Mouse (Mus musculus) hindbrain, embryonic 11.5 days (tissue): ENCODE results near the gene Abce1. TPM values are rescaled to one million over a fixed set of nuclear protein-coding genes. Genes with fewer than 3 reads are reported as not detected.

Experiments used
- ATAC-seq: fragments of 200-750 bp; cut with Nextera tagmentation; 2 replicates; pipeline ENCODE4 v1.8.0; 2017; ENCODE audit warnings: mild to moderate bottlenecking, moderate TSS enrichment, moderate library complexity; ENCODE audit not compliant: low FRiP score
- DNase-seq: peaks from one replicate; pipeline ENCODE4 v3.0.0-alpha.2; 2015; ENCODE audit warnings: low spot score
- H3K27ac ChIP-seq: fragments of 300-500 bp; sonication (generic); 2 replicates; pipeline ENCODE4 v1.5.1; 2014; ENCODE audit warnings: mild to moderate bottlenecking, low read depth, low read length
- H3K27me3 ChIP-seq: fragments of 300-500 bp; sonication (generic); 2 replicates; pipeline ENCODE4 v1.6.1; 2014; ENCODE audit warnings: mild to moderate bottlenecking, low read length, moderate library complexity, mixed read lengths; ENCODE audit not compliant: control insufficient read depth, insufficient read depth
- H3K36me3 ChIP-seq: fragments of 300-500 bp; sonication (generic); 2 replicates; pipeline ENCODE4 v1.6.1; 2014; ENCODE audit warnings: mild to moderate bottlenecking, low read length, moderate library complexity, mixed read lengths; ENCODE audit not compliant: control insufficient read depth, insufficient read depth
- H3K4me1 ChIP-seq: fragments of 300-500 bp; sonication (generic); replicated peaks from 2 replicates; pipeline ENCODE4 v1.6.1; 2014; ENCODE audit warnings: low read length, mixed read lengths; ENCODE audit not compliant: control insufficient read depth, insufficient read depth
- H3K4me2 ChIP-seq: fragments of 300-500 bp; sonication (generic); replicated peaks from 2 replicates; pipeline ENCODE4 v1.6.1; 2014; ENCODE audit warnings: mild to moderate bottlenecking, low read depth, low read length
- H3K4me3 ChIP-seq: fragments of 300-500 bp; sonication (generic); 2 replicates; pipeline ENCODE4 v1.5.1; 2014; ENCODE audit warnings: low read depth, low read length
- H3K9ac ChIP-seq: fragments of 300-500 bp; sonication (generic); 2 replicates; pipeline ENCODE4 v1.6.1; 2014; ENCODE audit warnings: low read depth, low read length
- H3K9me3 ChIP-seq: fragments of 300-500 bp; sonication (generic); 2 replicates; pipeline ENCODE4 v1.6.1; 2016; ENCODE audit warnings: low read length; ENCODE audit not compliant: control insufficient read depth
- WGBS: fragments of 180-500 bp; shearing (Covaris S2); extraction: QIAGEN DNeasy Blood & Tissue Kit; methylation state at CpG from one replicate; pipeline ENCODE4 v1.1.7; 2014; 5-methylcytosine and 5-hydroxymethylcytosine counted together
- polyA plus RNA-seq: library from polyadenylated mRNA; unstranded; fragments of >200 nt; fragmentation: Nextera tagmentation; extraction: Ambion mirVana; gene quantifications from 2 replicates; pipeline ENCODE4 v1.2.1, GENCODE M21; 2014

The Abce1 gene
- polyA plus RNA-seq, 1 experiment from 2014 or later, result 129 TPM

DNA sequence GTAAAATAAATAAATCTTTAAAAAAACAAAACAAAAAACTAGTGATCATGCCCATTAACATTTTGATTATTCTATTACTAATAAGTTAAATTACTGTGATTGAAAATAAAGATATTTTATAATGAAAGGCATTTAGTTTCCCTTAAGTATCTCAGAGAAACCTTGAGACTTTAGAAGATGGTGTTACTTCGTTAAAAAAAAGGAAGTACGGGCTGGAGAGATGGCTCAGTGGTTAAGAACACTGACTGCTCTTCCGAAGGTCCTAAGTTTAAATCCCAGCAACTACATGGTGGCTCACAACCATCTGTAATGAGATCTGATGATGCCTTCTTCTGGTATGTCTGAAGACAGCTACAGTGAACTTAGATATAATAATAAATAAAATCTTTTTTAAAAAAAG is 74.3 kb downstream of the Abce1 start:
- WGBS, result 90% methylated on average over 3 of the region's 3 CpGs
- H3K9me3 ChIP-seq, result no peaks in the 10 kb centered on the region
- no peak overlapping the region for H3K27ac ChIP-seq
- no peak overlapping the region for H3K4me2 ChIP-seq
- no peak overlapping the region for H3K4me3 ChIP-seq
- H3K36me3 ChIP-seq, result no peaks in the 10 kb centered on the region
- no peaks in the 10 kb centered on the region; the same call in 1 of the 2 replicates for H3K4me1 ChIP-seq
- H3K9ac ChIP-seq, result no peak overlapping the region
- DNase-seq (no peak), ATAC-seq (no peak)
- no peaks in the 10 kb centered on the region for H3K27me3 ChIP-seq

DNA sequence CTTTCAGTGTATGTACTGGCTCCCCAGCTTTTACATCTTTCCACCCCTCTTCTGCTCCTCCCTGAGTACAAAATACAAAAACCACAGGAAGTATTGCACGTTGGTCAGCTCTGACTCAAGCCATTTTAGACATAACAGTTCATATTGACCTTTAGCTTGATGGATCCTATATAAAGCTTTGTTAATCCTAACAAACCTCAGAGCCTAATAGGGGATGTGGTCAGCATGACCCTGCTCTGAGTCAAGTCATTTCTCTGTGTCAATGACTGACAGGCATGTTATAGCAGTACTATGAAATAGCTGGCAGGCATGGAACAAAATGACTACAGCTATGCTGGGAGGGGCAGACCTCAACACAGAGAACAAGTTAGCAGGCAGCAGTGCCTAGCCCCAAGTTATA is 75.4 kb downstream of the Abce1 start:
- Histone ChIP-seq H3K4me1 (no peaks in the 10 kb centered on the region), H3K36me3 (no peaks in the 10 kb centered on the region), H3K9ac (no peak overlapping the region), H3K27me3 (no peaks in the 10 kb centered on the region), H3K27ac (no peak overlapping the region), H3K4me3 (no peak overlapping the region), H3K4me2 (no peak overlapping the region), H3K9me3 (no peaks in the 10 kb centered on the region)
- 84% methylated on average over 1 of the region's 1 CpGs for WGBS
- no peak for DNase-seq
- no peak for ATAC-seq

DNA sequence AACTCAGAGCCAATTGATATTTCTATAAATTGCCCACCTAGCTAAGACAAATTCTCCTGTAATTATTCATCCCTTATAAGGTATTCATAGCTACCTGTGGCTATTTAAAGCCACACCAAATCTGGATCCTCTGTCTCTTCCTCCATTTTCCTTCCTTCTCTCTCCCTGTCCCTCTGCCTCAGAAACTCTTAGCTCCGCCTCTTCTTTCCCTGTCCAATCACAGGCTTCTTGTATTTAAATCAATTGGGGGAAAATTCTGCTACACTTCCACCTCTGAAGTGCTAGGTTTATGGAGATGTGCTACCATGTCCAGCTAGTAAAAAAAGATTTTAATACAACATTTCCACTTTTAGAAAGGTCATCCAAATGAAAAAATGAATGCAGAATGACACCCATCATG is 76.0 kb downstream of the Abce1 start:
- Histone ChIP-seq H3K4me3 (no peak overlapping the region), H3K27me3 (no peaks in the 10 kb centered on the region), H3K9ac (no peak overlapping the region), H3K27ac (no peak overlapping the region), H3K9me3 (no peaks in the 10 kb centered on the region), H3K4me2 (no peak overlapping the region), H3K36me3 (no peaks in the 10 kb centered on the region), H3K4me1 (no peaks in the 10 kb centered on the region)
- no peak for DNase-seq
- no peak for ATAC-seq
- 91% methylated on average over 1 of the region's 1 CpGs for WGBS

Other genes with a start within 250 kb of the Abce1 start
- 22.8 and 24.3 TPM in 2 replicates for gene Otud4, start 72.1 kb downstream of the Abce1 start, polyA plus RNA-seq
- 38.5 and 39.2 TPM in 2 replicates for gene Anapc10, start 80 bp upstream of the Abce1 start, polyA plus RNA-seq